Mouse (Mus musculus): Measurements from ENCODE around the gene Adcy7.

DNA sequence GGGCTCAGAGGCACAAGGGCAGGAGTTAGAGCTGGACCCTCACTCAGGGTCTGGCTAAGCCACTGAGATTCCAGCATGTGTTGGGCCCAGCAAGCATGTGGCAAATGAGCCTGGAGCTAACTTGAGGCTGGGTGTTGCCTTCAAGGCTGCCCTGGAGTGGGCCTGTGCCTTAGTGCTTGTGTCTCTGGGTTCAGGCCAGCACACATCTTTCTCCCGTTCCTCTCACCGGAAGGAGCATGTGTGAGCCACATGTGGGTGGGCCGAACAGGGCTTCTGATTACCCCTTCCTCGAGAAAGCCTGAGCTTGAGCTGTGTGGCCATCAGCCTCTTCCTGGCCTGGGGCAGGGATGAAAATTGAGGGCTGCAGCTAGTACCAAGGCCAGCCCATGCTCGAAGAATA, 45.1 kb downstream of the Adcy7 start:
- TF ChIP-seq CTCF (IDR thresholded peaks at IDR 0.05; ENCODE audit: low read depth, low read length) (no peak), TAL1 (conservative IDR thresholded peaks at IDR 0.05; ENCODE audit: low read depth, low read length) (no peak)
